ENCODE assay signal across 10 mouse cellular contexts in genomic region chr8:122174133-122174930, GRCm38 (mm10).
DNase-seq lines count a peak whose midpoint lies in the region; ATAC-seq and TF ChIP-seq lines count a peak whose summit lies in the region.
"Had no signal": no experiment of that assay in that cellular context is flagged by ENCODE, and none has a peak within 500 bp of the region (broad histone marks: within the 10 kb centered on the region; RNA-seq: fewer than 3 reads in every experiment).

No protein-coding gene starts in this region.

- no peak overlapping the region for H3K9ac ChIP-seq in heart, adult 2 months (ENCODE audit: low read depth, low read length)
- H3K9ac ChIP-seq in liver, embryonic 12.5 days, result no peak overlapping the region

- peak; percentile 78 for ATAC-seq in liver, embryonic 12.5 days

- no peak for TF ChIP-seq POLR2A in heart, adult 2 months (IDR thresholded peaks at IDR 0.05; ENCODE audit: insufficient read depth, low read depth, low read length)

- H3K36me3 ChIP-seq in heart, adult 2 months (ENCODE audit: control insufficient read depth, insufficient read depth, low read length), result no peaks in the 10 kb centered on the region
- no peaks in the 10 kb centered on the region for H3K36me3 ChIP-seq in liver, embryonic 12.5 days
- no peaks in the 10 kb centered on the region for H3K36me3 ChIP-seq in heart, embryonic 10.5 days

- peak; percentile 23 for TF ChIP-seq CTCF in heart, adult 2 months (IDR thresholded peaks at IDR 0.05)

- no peak for TF ChIP-seq EP300 in heart, adult 2 months (IDR thresholded peaks at IDR 0.05; ENCODE audit: insufficient read depth, low read depth, low read length)

- no peaks in the 10 kb centered on the region for H3K27me3 ChIP-seq in heart, adult 2 months (ENCODE audit: control insufficient read depth, insufficient read depth, low read length)
- peaks cover 39% of the 10 kb centered on the region; the same call in 1 of the 2 replicates for H3K27me3 ChIP-seq in liver, embryonic 12.5 days (replicated peaks)
- peaks cover 28% of the 10 kb centered on the region for H3K27me3 ChIP-seq in heart, embryonic 10.5 days (ENCODE audit: insufficient read depth, poor library complexity, severe bottlenecking)

- WGBS in heart, adult 2 months, result 58% methylated on average over 10 of the region's 10 CpGs
- 25% methylated on average over 10 of the region's 10 CpGs for WGBS in liver, embryonic 12.5 days (ENCODE audit: insufficient replicate concordance)
- 30% methylated on average over 10 of the region's 10 CpGs for whole genome bisulfite sequencing in heart, embryonic 10.5 days

- intact Hi-C loops in heart, adult 2 months (cut with DNase I), result no loop called here
- intact Hi-C loops in heart, postnatal 14 days (cut with DNase I), result no loop called here

- no peak overlapping the region for H3K4me3 ChIP-seq in heart, adult 2 months
- no peak overlapping the region for H3K4me3 ChIP-seq in liver, embryonic 12.5 days
- no peak overlapping the region for H3K4me3 ChIP-seq in heart, embryonic 10.5 days
- H3K4me3 ChIP-seq: megakaryocyte, embryonic 14.5 days had no signal

- no peaks in the 10 kb centered on the region for H3K9me3 ChIP-seq in liver, embryonic 12.5 days (replicated peaks)
- no peaks in the 10 kb centered on the region for H3K9me3 ChIP-seq in heart, embryonic 10.5 days
- H3K9me3 ChIP-seq: megakaryocyte, embryonic 14.5 days had no signal

- H3K27ac ChIP-seq in heart, adult 2 months, result no peak overlapping the region
- no peak overlapping the region for H3K27ac ChIP-seq in liver, embryonic 12.5 days
- H3K27ac ChIP-seq in heart, embryonic 10.5 days, result no peak overlapping the region

- no peaks in the 10 kb centered on the region for H3K4me1 ChIP-seq in heart, adult 2 months (ENCODE audit: control insufficient read depth, insufficient read depth, low read length)
- no peaks in the 10 kb centered on the region for H3K4me1 ChIP-seq in liver, embryonic 12.5 days
- H3K4me1 ChIP-seq in heart, embryonic 10.5 days, result peaks cover 30% of the 10 kb centered on the region

- no peaks in the 10 kb centered on the region for H3K79me2 ChIP-seq in heart, adult 2 months (replicated peaks; ENCODE audit: control insufficient read depth, insufficient read depth, low read length)

- DNase-seq in heart, adult 2 months, result no peak
- no peak for DNase-seq in heart, postnatal 14 days
- DNase-seq in urinary bladder, postnatal 25 days (ENCODE audit: low spot score), result peak; percentile 42
- DNase-seq in urinary bladder, adult 2 months (ENCODE audit: low spot score), result no peak
- no peak for DNase-seq in heart, embryonic 10.5 days (ENCODE audit: low spot score)
- no peak for DNase-seq in B cell, adult 2 months
- no peak for DNase-seq in heart, postnatal 4 days
- DNase-seq: right cerebral cortex, adult 18-20 months had no signal

- no peak overlapping the region for H3K4me2 ChIP-seq in liver, embryonic 12.5 days
